Mouse (Mus musculus) MEL (cell line): ENCODE data around the gene Bmp2k.

Source experiments
- CTCF ChIP-seq, 3 experiments: IDR thresholded peaks in 2 of 3; conservative IDR thresholded peaks in 1 of 3; 2 replicates each; pipeline ENCODE4 v1.5.1; 2011 to 2012; ENCODE audit warnings: low read length in 3 of 3, low read depth in 2 of 3, mild to moderate bottlenecking in 2 of 3, improper control_type of control experiment in 1 of 3, inconsistent platforms in 1 of 3, mixed read lengths in 1 of 3, moderate library complexity in 1 of 3; ENCODE audit not compliant: control insufficient read depth in 1 of 3, insufficient read depth in 1 of 3, poor library complexity in 1 of 3, severe bottlenecking in 1 of 3
- E2F4 ChIP-seq: IDR thresholded peaks from 2 replicates; pipeline ENCODE4 v1.6.1; 2011; ENCODE audit warnings: low read depth, low read length, improper control_type of control experiment, borderline replicate concordance
- EP300 ChIP-seq, 2 experiments: IDR thresholded peaks; 2 replicates each; pipeline ENCODE4 v1.6.1; 2011; ENCODE audit warnings: improper control_type of control experiment in 2 of 2, low read length in 2 of 2, low read depth in 1 of 2, mild to moderate bottlenecking in 1 of 2
- GABPA ChIP-seq: IDR thresholded peaks from 2 replicates; pipeline ENCODE4 v1.6.1; 2012; ENCODE audit warnings: low read depth, mild to moderate bottlenecking, inconsistent platforms, low read length, improper control_type of control experiment, moderate library complexity
- MAX ChIP-seq: IDR thresholded peaks from 2 replicates; pipeline ENCODE4 v1.6.1; 2011; ENCODE audit warnings: low read length, improper control_type of control experiment
- MXI1 ChIP-seq: IDR thresholded peaks from 2 replicates; pipeline ENCODE4 v1.6.1; 2011; ENCODE audit warnings: mild to moderate bottlenecking, low read depth, low read length, improper control_type of control experiment
- POLR2A ChIP-seq, 2 experiments: IDR thresholded peaks; 2 replicates each; pipeline ENCODE4 v1.6.1; 2011 to 2012; ENCODE audit warnings: low read length in 2 of 2, mild to moderate bottlenecking in 2 of 2, control low read depth in 1 of 2, improper control_type of control experiment in 1 of 2, low read depth in 1 of 2, moderate library complexity in 1 of 2; ENCODE audit not compliant: control insufficient read depth in 1 of 2, insufficient read depth in 1 of 2, poor library complexity in 1 of 2
- TBP ChIP-seq: IDR thresholded peaks from 2 replicates; pipeline ENCODE4 v1.8.0; 2011; ENCODE audit warnings: low read depth, low read length, improper control_type of control experiment
- TCF12 ChIP-seq: IDR thresholded peaks from 2 replicates; pipeline ENCODE4 v1.6.1; 2014; ENCODE audit warnings: low read depth, mild to moderate bottlenecking, inconsistent platforms, low read length, improper control_type of control experiment, moderate library complexity
- USF1 ChIP-seq: IDR thresholded peaks from 2 replicates; pipeline ENCODE4 v1.6.1; 2014; ENCODE audit warnings: low read depth, mild to moderate bottlenecking, inconsistent platforms, low read length, improper control_type of control experiment, moderate library complexity
- ZMIZ1 ChIP-seq: IDR thresholded peaks from 2 replicates; pipeline ENCODE4 v1.6.1; 2012; ENCODE audit warnings: low read depth, mild to moderate bottlenecking, inconsistent platforms, low read length, improper control_type of control experiment, moderate library complexity

DNA sequence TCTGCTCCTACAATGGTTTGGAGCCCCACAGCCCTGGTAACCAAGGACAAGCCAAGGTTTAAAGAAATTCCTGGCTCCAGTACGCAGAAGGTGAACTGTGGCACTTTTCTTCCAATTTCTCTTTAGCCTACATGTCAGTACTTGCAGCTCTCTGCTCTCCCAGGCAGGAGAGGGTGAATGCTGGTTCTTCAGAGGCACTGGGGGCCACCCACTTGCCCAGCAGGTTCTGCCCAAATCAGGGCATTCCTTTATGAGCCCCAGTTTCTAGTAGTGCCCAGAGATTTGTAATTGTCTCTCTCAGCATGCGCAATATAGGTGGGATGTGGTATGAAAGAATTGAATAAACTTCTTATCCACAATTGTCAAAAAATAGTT, 32.5 kb upstream of the Bmp2k start:
- TF ChIP-seq MAX (no peak), TBP (no peak), MXI1 (no peak), USF1 (no peak), CTCF (IDR thresholded peaks at IDR 0.05 in 2 of 3, conservative IDR thresholded peaks at IDR 0.05 in 1 of 3; ENCODE audit: control insufficient read depth in 1 of 3, insufficient read depth in 1 of 3, low read depth in 2 of 3, low read length in 3 of 3, poor library complexity in 1 of 3, severe bottlenecking in 1 of 3) (no peak), E2F4 (no peak), POLR2A (IDR thresholded peaks at IDR 0.05; ENCODE audit: control insufficient read depth in 1 of 2, insufficient read depth in 1 of 2, low read depth in 1 of 2, low read length in 2 of 2, poor library complexity in 1 of 2) (no peak), ZMIZ1 (no peak), TCF12 (no peak), GABPA (no peak), EP300 (IDR thresholded peaks at IDR 0.05; ENCODE audit: low read depth in 1 of 2, low read length in 2 of 2) (no peak)
